Mouse (Mus musculus): ENCODE data around the gene Syncrip.

- no peak for TF ChIP-seq CTCF (IDR thresholded peaks at IDR 0.05; ENCODE audit: insufficient read depth, low read length)
- no peak for TF ChIP-seq POLR2A (IDR thresholded peaks at IDR 0.05; ENCODE audit: borderline replicate concordance, extremely low read depth, low read depth, low read length)
Observed at GRCm38 (mm10) chr9:88527956-88528355, 45.6 kb upstream of the Syncrip start.
